Mouse (Mus musculus) testis, postnatal 10 days (tissue): ENCODE measurements at regions not wholly inside any gene's neighbourhood (a gene's known extent, or its start where the extent isn't known, plus 50 kb on each side); places are given as distances from the start of the nearest gene placed in this dataset.

Experiments
- DNase-seq: peaks from one replicate; pipeline ENCODE4 v3.0.0; 2021; ENCODE audit warnings: low spot score

DNA sequence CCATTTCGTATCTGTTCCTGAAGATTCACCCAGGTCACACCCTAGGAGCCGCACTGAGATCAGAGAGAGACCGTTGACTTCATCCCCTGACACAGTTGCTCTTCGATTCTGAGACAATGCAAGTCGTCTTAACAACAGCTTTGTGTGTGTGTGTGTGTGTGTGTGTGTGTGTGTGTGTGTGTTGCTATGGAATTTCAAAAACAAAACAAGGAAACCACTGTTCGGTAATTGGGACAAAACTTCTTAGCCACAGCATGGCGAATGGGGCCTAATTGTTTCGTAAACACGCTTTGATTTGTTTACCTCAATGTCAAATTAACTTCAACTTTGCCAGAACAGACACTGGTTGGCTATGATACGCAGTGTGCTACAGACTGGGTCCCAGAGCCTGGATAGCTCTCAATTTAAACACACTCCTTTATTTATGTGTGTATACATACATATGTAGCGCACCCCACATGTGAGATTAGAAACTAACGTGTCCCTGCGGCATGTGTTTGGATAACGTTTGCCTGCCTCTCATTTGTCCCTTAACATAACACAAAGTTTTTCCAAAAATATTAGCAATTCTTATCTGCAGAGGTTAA is 176.1 kb upstream of the Spred2 start:
- no peak for DNase-seq

DNA sequence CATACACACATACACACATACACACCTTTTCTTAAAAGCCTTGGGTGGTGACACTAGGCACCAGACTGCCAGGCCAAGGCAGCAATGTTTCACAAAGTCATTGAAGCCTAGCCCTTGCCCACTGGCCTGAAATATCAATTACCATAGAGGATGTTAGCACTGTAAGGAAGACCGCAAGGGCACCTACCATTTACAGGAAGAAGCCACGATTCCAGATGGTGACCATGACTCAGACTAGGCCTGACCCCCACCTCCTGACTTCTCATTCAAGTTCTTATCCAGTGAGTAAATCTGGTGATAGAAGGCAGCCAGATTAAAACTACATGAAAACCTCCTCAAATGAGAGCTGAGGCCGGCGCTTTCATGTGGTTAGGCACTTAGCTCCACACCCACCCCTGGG is 165.3 kb upstream of the Spred2 start:
- DNase-seq = no peak

DNA sequence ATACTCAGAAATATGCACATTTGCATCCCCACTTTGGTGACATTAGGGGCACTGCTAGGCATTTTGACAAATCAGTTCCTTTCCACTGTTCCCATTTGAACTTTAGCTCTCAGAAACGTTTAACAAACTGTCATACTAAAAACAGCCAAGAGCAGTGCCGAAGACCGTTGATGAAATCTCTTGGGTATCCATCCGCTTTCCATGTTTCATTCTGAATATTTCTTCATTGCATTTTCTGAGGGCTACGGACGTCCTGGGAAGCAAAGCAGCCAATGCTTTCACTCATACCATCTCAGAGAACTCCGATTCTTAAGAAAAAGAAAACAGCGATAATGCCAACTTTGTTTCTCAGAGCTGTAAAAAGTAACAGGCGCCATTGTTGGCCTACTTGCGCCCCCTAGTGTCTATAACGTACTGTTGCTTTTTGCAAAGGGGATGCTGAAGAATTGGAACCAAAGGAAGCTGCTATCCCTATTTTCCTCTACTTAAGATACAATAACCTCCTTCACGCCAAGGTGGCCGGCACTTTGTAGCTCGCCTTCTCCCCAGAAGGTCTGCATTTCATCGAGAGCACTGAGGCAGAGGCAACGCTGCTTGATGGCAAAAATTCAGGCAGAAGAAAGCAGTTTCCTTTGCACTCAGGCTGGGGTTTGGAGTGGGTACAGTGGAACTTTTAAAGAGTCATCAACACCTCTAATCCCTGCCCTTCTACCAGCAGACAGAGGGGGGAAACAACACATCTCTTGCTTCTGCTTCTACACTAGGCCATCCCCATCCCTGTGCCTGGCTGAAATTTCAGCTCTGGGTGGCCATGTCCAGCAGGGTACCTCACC is 163.1 kb upstream of the Spred2 start:
- DNase-seq = peak; percentile 53

DNA sequence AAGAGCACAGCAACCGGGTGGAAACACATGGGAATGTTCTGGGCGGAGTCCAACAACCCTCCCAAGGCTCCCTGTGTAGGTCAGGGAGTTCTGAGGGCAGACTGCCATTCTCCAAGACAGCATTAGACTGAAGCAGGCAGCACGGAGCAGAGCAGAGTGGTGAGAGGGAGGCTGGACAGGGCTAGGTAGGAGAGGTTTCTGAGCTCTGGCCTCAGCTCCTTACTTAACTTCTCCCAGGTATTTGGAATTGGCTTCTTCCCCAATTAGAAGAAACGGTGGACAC is 162.5 kb upstream of the Spred2 start:
- peak; percentile 58 for DNase-seq

DNA sequence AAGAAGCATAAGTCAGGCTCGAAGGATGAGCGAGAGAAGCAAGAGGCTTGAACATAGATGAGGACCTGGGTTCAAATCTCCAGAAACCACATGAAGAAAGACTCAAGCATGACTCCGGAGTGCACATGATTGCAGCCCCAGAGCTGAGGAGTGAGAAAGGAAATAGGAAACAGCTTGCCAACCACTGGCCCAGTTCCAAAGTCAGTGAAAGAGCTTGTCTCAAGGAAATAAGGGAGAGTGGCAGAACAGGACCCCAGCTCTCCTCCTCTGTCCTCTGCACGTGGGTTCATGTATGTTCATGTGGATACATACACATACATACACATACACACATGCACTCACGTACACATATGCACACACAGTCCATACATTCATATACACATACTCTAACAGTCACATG is 156.9 kb upstream of the Spred2 start:
- DNase-seq = no peak

DNA sequence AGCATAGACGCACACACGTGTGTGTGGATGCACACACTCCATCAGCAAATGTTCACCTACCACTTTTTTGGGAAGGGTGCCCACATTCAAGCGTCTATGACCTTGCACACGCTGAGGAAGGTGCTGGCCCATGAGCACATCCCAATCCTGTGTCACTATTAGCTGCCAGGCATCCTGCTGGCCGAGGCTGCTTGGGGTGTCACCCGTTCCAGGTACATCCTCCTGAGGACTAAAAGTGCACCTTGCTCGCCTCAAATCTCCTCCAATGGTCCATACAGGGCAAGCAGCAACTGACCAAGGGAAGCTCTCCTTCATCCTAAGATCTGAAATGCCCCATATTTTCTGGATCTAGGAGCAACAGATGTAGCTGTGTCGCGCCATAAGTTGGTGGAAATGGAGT is 156.3 kb upstream of the Spred2 start:
- no peak for DNase-seq

DNA sequence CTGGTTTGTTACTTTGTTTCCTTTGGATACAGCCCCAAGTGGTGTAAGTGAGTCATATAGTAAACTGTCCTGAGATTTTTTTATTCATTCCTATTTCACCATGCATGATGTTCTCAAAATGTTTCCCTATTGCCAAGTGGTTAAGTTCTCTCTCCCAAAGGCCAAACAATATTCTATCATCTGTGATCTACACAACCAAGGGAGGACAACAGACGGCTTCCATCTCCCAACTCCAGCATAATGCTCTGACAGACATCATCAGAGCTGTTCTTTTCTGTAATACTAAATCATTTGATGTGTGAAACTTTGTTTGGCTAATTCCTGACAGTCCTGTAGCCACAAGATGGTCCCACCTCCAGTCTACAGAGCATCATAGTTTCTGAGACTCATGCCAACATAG is 155.2 kb upstream of the Spred2 start:
- no peak for DNase-seq

DNA sequence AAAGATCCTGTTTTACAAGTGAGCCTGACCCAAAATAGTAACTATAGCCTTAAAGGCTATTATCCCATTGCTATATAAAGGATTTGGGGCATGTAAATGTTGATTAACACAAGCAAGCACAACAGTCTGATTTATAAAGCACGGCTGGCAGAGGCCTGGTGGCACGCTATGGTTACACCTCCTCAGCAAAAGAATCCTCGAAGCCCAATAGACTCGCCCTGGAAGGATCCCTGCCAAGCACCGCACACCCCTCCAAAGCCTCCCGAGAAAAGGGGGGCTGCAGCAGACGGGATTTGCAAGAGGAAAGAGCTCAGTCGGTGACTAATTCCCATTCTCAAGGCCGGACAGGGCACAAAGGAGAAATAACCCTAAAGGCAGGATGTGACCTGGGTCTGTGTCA is 150.2 kb upstream of the Spred2 start:
- DNase-seq = no peak

DNA sequence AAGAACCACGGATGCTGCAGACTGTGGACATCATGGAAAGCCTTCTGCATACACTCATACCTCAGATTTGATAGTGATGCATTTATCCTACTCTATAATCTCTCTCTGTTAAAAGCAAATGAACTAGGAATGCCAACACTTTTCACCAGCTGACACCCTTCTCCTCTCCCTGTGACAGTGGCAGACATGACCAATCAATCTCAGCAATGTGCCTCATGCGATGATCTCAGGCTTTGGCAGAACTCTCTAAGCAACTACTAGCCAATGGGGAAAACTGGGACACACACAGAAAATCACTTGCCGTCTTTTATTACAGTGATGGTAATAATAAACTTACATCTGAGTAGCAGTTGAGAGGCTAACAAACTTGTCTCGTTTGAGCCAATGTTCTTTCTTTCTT is 148.4 kb upstream of the Spred2 start:
- no peak for DNase-seq

DNA sequence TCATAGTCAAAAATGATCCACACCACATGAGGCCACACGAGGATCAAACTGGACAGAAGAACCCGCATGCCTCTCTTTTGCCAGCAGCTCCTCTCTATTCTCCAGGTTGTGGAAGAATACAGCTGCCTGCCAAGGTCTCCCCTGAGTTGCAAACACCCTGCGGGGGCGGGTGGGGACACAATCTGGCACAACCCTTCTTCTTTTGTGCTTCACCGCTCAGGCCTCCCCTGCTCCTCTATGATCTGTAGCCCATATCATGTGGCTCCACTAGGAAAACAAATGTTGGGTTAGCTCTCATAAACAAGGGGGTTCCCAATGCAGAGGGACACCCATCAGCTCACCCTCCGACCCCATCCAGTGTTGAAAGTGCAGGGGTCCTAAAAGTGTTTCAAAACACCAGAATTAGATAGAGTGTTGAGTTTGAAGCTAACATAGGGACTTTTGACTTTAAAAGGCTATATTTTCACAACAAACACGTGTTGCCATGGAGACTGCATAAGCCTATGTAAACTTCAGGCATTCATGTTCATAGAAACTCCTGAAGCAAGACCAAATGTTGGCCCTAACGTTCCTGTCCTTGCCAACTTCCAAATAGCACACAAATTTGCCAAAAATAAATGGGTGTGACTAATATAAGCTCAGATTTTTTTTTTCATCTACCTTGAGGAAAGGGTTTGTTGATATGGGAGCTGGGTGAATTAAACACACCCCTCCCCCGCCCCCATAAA is 147.5 kb upstream of the Spred2 start:
- DNase-seq = peak; percentile 55

DNA sequence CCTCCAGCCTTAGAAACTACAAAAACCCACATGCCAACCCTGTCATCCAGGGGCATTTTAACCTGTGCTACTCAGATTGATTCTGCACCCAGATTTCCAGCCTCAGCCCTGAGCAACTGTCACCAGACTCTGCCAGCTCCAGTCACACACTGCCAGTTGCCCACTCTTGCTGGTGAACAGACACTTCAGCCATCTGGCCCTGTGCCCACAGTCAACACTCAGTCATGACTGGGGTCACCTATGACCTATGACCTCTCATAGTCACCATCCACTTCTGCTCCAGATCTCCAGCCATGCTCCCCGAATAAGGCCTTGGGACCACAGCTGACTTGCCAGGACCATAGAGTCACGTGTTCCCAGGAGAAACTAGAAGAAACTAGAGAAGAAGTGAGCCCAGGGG is 146.0 kb upstream of the Spred2 start:
- peak; percentile 49 for DNase-seq

DNA sequence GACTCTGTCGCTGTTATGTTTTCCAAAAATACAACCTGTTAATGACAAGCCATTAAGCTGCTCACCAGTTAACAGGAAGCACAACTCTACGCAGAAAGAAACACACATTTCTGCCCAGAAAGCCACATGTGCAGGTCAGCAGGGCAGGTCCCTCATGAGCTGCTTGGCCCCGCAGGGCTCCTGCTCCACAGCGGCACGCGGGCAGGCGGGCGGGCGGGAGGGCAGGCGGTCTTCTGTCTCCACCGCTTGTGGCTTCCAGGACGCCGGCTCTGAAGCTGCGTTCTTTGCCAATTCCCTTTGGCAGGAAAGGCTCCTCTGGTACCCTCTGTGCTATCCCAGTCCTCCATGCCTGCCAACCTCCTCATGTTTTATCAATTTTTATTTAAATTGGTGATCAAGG is 139.1 kb upstream of the Spred2 start:
- DNase-seq = no peak

DNA sequence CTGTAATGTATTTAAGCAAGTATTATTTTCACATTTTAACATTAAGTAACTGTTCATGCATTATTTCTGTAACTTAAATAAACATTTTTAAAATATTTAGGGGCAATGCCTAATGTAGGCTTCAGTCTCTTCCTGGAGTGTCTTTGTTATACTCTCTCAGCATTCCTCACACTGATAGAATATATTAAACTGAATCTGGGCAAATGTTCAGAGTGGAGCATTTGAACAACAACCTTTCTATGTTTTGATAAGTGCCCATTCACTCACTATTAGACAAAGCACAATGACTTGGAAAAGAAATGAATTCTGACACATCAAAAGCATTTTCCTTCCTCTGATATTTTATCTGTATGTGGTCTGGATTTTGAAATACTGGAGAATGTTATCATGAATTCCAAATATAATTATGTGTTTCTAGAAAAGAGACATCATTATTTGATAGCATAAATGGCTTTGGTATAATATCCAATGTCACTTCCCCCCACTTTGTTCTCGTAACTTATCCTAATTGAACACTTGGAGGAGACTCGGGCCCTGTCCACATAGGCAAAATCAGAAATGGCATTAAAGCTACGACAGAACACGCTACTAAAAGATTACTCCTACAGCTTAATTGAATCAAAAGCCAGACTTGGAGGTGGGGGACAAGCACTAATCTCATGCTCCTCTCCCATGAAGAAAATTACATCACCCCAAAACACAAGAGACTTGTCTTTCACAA is 127.1 kb upstream of the Spred2 start:
- no peak for DNase-seq

DNA sequence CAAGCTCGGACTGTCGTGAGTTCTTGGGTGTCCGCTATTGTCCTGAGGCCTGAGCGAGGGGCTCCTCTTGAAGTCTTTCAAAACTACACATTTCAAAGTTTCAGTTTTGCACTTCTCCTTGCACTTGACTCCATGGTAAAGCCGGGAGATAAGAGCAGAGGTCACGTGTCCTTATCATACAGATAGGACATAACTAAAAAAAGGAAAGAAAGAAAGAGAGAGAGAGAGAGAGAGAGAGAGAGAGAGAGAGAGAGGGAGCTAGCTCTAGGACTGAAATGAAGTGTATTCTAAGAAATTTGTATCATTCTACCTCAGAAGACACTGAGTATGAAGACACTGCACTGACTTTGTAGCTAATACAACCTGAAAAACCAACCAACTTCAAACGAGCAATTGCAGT is 114.8 kb upstream of the Spred2 start:
- DNase-seq = no peak

DNA sequence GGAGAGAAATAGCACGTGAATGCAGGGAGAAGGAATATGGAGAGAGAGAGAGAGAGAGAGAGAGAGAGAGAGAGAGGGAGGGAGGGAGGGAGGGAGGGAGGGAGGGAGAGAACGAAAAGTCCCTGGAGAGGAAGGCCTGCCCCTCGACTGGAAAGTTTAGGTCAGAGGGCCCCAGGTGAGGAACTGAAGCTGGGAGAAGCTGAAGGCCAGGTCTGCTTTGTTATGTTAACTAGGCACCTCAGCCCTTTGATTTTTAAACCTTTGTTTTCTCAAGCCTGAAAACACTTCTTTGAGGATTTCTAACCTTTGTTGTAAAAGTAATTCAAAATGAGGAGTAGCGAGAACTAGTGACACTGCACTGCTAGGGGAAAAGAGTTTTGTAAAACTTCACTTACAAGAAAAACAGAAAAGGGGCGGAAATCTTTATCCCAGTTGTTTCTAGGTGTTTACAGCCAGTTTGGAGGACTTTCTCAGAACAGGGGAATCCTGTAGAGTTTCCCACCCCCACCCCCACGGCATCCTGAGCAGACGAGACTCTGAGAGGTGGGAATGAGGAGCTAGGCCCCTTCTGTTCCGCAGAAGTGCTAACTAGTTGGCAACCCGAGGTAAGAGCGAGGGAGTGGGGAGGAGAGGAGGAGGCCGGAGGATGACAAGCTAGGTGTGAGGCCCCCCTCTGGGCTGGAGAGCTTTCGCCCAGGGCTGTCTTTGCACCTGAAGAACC is 112.7 kb upstream of the Spred2 start:
- DNase-seq = no peak

DNA sequence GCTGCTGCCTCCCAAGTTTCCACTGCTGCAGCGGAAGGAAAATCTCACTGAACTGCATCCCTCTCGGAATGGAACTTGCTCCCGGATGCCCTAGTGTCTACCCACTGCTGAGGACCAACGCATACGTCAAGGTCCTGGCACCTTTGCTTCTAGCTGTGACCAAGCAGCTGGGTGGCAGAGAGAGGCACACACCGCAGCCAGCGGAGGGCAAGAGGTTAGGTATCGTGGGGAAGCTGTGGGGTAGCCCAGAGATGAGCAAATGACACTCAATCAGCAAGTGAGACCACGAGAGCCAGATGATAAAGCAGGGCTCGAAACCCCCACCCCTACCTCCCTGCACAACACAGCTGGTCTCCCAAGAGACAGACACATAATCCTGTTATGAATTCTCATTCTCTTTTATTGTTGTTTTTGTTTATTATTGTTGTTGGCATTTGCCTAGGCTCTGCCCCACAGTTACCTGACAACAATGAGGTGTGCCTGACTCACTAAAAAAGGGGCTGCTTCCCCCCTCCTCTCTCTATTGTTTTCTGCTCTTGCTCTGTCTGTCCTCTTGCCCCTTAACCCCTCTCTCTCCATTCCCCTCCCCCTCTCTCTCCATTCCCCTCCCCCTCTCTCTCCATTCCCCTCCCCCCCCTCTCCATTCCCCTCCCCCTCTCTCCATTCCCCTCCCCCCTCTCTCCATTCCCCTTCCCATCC is 112.0 kb upstream of the Spred2 start:
- no peak for DNase-seq

DNA sequence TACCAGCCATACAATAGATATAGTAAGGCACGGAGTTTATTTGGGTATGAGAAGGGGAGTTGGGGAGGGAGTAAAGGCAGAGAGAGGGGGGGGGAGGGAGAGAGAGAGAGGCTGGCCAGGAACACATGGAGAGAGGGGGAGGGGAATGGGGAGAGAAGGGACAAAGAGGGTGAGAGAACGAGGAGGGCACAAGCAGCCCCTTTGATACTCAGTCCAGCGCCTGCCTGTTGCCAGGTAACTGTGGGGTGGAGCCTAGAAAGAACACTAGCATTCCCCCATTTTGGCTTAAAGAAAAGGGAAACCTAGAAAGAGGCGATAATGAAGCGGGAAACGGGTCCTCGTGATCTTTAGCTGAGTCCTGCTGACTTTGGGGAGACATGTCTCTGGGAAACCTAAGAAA is 110.6 kb upstream of the Spred2 start:
- DNase-seq = no peak

DNA sequence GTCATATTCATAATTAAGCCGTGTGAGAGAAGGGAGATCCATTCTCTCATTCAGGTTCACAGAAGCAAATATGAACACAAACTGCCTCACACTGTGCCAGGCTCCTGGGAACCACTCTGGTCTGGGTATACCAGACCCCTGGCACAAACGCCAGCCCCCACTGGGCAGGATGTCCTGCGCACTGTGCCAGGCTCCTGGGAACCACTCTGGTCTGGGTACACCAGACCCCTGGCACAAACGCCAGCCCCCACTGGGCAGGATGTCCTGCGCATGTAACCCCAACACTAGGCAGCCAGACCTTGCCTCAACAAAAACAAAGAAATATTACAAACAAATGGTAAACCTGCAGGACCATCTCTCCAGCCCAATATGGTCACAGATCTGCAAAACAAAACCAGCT is 101.2 kb upstream of the Spred2 start:
- DNase-seq = no peak

DNA sequence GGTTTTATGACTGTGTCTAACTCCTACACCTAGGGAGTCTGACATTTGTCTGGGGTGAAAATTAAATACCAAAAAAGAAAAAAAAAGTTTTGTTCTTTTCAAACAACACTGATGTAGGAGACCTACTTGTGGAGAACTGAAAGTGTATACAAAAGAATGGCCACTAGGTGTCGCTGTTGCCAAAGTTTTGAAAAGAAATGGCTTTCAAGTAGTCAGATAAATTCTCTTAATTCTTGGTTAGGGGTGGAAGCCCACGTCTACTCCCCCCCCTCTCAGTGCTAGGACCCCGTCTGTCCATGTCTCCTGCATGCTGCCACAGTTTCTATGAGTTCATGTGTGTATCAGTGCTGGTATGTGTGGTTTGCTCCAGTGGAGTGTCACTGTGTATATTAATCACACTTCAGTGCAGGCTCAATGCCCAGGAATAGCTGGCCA is 100.7 kb upstream of the Spred2 start:
- peak; percentile 74 for DNase-seq

DNA sequence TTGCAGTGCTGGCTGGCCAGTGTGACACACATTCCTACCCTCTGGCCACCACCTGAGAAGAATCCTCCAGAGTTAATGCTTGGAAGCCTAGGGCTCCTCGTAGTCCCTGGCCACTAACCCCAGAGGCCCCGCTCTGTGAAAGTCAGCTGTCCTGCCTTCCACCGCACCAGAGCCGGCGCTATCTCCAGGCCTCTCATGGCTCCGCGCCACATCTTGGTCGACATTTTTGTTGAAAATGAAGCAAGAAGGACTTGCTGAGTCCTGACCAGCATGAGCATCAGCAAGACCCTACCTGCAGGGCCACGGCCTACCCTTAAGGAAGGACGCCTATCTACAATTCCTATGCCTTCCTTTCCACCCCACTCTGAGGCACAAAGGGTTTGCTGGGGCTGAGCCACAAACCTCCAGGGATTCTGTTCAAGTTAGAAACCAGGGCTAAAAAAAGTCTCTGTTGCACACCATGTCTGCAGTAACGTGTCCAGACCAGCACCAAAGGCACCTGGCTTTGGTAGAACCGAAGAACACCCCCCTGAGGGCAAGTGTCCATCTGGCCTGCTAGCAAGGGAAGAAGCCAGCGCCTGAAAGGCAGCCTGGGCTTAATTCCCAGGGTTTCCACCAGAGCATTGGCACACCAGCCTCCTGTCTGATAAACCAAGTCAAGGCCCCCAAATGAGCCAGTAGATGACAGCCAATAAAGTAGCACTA is 97.5 kb upstream of the Spred2 start:
- peak; percentile 47 for DNase-seq

DNA sequence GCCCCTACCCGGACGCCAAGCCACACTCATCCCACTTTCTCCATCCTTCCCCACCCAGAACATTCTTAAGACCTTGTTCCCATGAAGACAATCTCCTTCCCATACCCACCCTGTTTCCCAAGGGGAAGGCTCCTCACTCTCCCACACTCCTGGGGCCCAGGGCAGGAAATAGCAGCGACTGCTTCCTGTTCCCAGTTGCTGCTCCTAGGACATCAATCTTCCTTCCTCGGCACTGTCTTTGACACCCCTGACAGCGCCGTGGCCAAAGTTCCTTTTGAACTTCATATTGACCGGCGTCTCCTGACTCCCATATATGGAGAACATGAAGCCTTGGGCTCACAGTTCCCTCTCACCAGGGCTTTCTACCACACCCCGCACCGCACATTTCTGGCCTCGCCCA is 96.2 kb upstream of the Spred2 start:
- no peak for DNase-seq
